Mouse (Mus musculus) limb, embryonic 13.5 days (tissue): ENCODE data around the gene Ppa1. TPM values are rescaled to one million over a fixed set of nuclear protein-coding genes. Genes with fewer than 3 reads are reported as not detected.
"Not testable (repeated sequence)": the region's sequence is repeated elsewhere in the genome, so short reads cannot be mapped to it uniquely, and the experiment has no call there.

Experiments used
- ATAC-seq: fragments of 200-750 bp; cut with Nextera tagmentation; 2 replicates; pipeline ENCODE4 v1.8.0; 2017; ENCODE audit warnings: low read depth, moderate number of reproducible peaks, moderate TSS enrichment; ENCODE audit not compliant: low FRiP score
- H3K27ac ChIP-seq: fragments of 300-500 bp; sonication (generic); 2 replicates; pipeline ENCODE4 v1.5.1; 2015; ENCODE audit warnings: inconsistent platforms, mild to moderate bottlenecking, moderate library complexity
- H3K27me3 ChIP-seq: fragments of 300-500 bp; sonication (generic); 2 replicates; pipeline ENCODE4 v1.6.1; 2015; ENCODE audit warnings: mild to moderate bottlenecking, inconsistent platforms
- H3K36me3 ChIP-seq: fragments of 300-500 bp; sonication (generic); 2 replicates; pipeline ENCODE4 v1.6.1; 2015; ENCODE audit warnings: inconsistent platforms, mild to moderate bottlenecking, moderate library complexity
- H3K4me1 ChIP-seq: fragments of 300-500 bp; sonication (generic); 2 replicates; pipeline ENCODE4 v1.6.1; 2015; ENCODE audit warnings: inconsistent platforms
- H3K4me2 ChIP-seq: fragments of 300-500 bp; sonication (generic); replicated peaks from 2 replicates; pipeline ENCODE4 v1.6.1; 2015; ENCODE audit warnings: inconsistent platforms, mild to moderate bottlenecking, moderate library complexity
- H3K4me3 ChIP-seq: fragments of 300-500 bp; sonication (generic); 2 replicates; pipeline ENCODE4 v1.5.1; 2015; ENCODE audit warnings: moderate library complexity, mild to moderate bottlenecking, inconsistent platforms
- H3K9ac ChIP-seq: fragments of 300-500 bp; sonication (generic); 2 replicates; pipeline ENCODE4 v1.6.1; 2015; ENCODE audit warnings: mild to moderate bottlenecking, inconsistent platforms
- H3K9me3 ChIP-seq: fragments of 300-500 bp; sonication (generic); 2 replicates; pipeline ENCODE4 v1.6.1; 2016; ENCODE audit warnings: inconsistent platforms
- WGBS: fragments of 180-500 bp; shearing (Covaris S2); methylation state at CpG from one replicate; pipeline ENCODE4 v1.1.7; 2015; 5-methylcytosine and 5-hydroxymethylcytosine counted together
- polyA plus RNA-seq: library from polyadenylated mRNA; unstranded; fragments of >200 nt; fragmentation: Nextera tagmentation; extraction: Ambion mirVana; gene quantifications from 2 replicates; pipeline ENCODE4 v1.2.1, GENCODE M21; 2015

The Ppa1 gene
- polyA plus RNA-seq = 208 and 209 TPM in 2 replicates

- no peaks in the 10 kb centered on the region for H3K9me3 ChIP-seq
- H3K4me1 ChIP-seq = peaks cover 21% of the 10 kb centered on the region
- H3K27me3 ChIP-seq = no peaks in the 10 kb centered on the region
- H3K4me3 ChIP-seq = peak within 1 kb of the TSS; percentile 86
- peak within 1 kb of the TSS; percentile 87 for H3K9ac ChIP-seq
- H3K36me3 ChIP-seq = peaks cover 7% of the 10 kb centered on the region
- H3K27ac ChIP-seq = peak within 1 kb of the TSS; percentile 65
- H3K4me2 ChIP-seq = peak within 1 kb of the TSS; percentile 94
- ATAC-seq = peak; percentile 97
- WGBS = 4% methylated on average over 41 of the region's 50 CpGs
Observed at GRCm38 (mm10) chr10:61647790-61648736, at the start of gene Ppa1. TSS of gene Ppa1 (plus strand) at chr10:61648552.

DNA sequence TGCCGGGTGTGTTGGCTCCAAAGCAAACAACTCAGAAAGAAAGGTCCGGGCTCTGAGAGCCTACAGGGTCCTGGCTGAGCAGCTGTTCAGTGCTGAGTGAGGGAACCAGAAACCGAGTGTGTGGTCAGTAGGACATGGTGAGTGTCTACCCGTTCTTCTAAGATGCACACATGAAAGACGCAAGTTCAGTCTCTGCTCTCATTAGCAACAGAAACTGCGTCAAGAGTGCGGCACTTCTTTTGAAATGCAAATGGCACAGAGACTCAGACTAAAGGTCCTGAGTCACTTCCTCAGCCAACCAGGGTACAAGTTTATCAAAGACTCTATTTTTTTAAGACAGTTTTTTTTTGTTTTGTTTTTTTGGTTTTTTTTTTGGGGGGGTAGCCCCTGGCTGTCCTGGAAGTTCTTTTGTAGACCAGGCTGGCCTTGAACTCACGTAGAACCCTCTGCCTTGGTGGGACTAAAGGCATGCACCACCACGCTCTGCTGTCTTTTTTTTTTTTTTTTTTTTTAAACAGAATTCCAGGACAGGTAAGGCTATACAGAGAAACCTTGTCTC, 48.7 kb upstream of the Ppa1 start:
- no peaks in the 10 kb centered on the region for H3K36me3 ChIP-seq
- H3K9me3 ChIP-seq = 0 out of 2 replicates have a peak, but pooled peaks cover 5% of the 10 kb centered on the region
- H3K27ac ChIP-seq = no peak overlapping the region
- H3K4me3 ChIP-seq = no peak overlapping the region
- WGBS = 66% methylated on average over 9 of the region's 9 CpGs
- H3K9ac ChIP-seq = no peak overlapping the region
- peaks cover 14% of the 10 kb centered on the region for H3K4me1 ChIP-seq
- H3K4me2 ChIP-seq = no peak overlapping the region
- H3K27me3 ChIP-seq = peaks cover 42% of the 10 kb centered on the region
- no peak for ATAC-seq

DNA sequence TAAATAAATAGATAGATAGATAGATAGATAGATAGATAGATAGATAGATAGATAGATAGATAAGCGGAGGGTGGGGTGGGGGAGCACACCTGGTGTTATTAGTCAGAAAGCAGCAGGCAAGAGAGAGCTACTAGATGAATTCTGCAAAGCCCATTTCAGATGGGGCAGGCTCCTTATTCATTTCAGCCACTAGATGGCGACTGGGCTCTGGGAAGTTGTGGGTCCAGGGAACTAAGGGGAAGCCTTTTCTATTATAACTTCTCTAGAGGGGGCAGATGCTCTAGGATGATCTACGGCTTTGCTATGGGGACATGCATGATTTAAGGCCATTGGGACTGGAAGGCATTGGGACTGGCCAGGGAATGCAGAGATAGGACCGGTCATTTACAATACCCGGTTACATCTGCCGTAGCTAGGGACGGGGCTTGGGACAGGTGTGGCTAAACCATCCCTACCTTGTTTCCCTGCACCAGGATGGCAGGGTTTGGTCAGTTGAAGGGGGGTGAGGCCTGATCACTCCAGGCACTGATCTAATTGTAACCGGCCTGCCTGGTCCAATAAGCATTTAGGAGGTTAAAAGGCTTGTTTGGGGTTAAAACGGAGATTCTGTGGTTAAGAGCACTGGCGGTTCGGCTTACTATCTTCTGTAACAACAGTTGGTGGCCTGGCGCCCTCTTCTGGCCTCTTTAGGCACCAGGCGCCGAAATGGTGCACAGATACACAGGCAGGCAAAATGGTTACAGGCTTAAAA, 45.9 kb upstream of the Ppa1 start:
- 17% methylated on average over 14 of the region's 14 CpGs for WGBS
- ATAC-seq = peak; percentile 45; the same call in 1 of the 2 replicates
- Histone ChIP-seq H3K27me3 (peaks cover 21% of the 10 kb centered on the region), H3K4me1 (peaks cover 6% of the 10 kb centered on the region; the same call in 1 of the 2 replicates), H3K4me3 (no peak overlapping the region), H3K4me2 (peak overlapping the region; percentile 36; the same call in 1 of the 2 replicates), H3K9ac (no peak overlapping the region), H3K9me3 (0 out of 2 replicates have a peak, but pooled peaks cover 5% of the 10 kb centered on the region), H3K27ac (no peak overlapping the region), H3K36me3 (no peaks in the 10 kb centered on the region)

- 65% methylated on average over 10 of the region's 10 CpGs for WGBS
- no peak for ATAC-seq
- no peak overlapping the region for H3K9ac ChIP-seq
- H3K36me3 ChIP-seq = no peaks in the 10 kb centered on the region
- H3K4me1 ChIP-seq = no peaks in the 10 kb centered on the region
- no peak overlapping the region for H3K27ac ChIP-seq
- H3K9me3 ChIP-seq = 0 out of 2 replicates have a peak, but pooled peaks cover 5% of the 10 kb centered on the region
- H3K4me2 ChIP-seq = no peak overlapping the region
- H3K27me3 ChIP-seq = peaks cover 11% of the 10 kb centered on the region
- H3K4me3 ChIP-seq = no peak overlapping the region
Observed at GRCm38 (mm10) chr10:61604376-61605065, 43.8 kb upstream of the Ppa1 start.

- not testable (repeated sequence) for H3K4me1 ChIP-seq, H3K27ac ChIP-seq, ATAC-seq, H3K36me3 ChIP-seq, H3K4me3 ChIP-seq, H3K9ac ChIP-seq, H3K4me2 ChIP-seq, H3K9me3 ChIP-seq
- 73% methylated on average over 11 of the region's 11 CpGs for WGBS
- H3K27me3 ChIP-seq = peaks cover 11% of the 10 kb centered on the region
Observed at GRCm38 (mm10) chr10:61605381-61605780, 43.0 kb upstream of the Ppa1 start.

GRCm38 (mm10) chr10:61605851-61606250, 42.5 kb upstream of the Ppa1 start:
- H3K36me3 ChIP-seq = no peaks in the 10 kb centered on the region
- peaks cover 4% of the 10 kb centered on the region for H3K4me1 ChIP-seq
- no peak for ATAC-seq
- H3K27ac ChIP-seq = no peak overlapping the region
- peaks cover 11% of the 10 kb centered on the region for H3K27me3 ChIP-seq
- 17% methylated on average over 8 of the region's 8 CpGs for WGBS
- H3K4me3 ChIP-seq = no peak overlapping the region
- H3K9me3 ChIP-seq = 0 out of 2 replicates have a peak, but pooled peaks cover 2% of the 10 kb centered on the region
- no peak overlapping the region for H3K9ac ChIP-seq
- no peak overlapping the region for H3K4me2 ChIP-seq

DNA sequence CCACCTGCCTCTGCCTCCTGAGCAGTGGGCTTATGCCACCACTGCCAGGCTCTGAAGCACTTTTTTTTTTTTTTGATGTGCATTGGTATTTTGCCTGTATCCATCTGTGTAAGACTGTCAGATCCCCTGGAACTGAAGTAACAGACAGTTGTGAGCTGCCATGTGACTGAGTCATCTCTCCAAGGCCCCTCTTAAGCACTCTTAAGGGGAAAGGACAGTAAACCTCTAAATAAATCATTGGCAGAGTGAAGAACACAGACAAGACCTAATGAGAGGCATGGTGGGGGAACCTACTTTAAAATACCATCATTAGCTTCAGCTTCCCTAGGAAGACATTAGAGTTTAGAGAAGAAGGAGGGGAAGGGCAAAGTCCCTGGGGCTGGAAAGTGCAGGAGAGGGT, 40.1 kb upstream of the Ppa1 start:
- Histone ChIP-seq H3K9ac (no peak overlapping the region), H3K36me3 (no peaks in the 10 kb centered on the region), H3K9me3 (no peaks in the 10 kb centered on the region), H3K27ac (no peak overlapping the region), H3K27me3 (peaks cover 11% of the 10 kb centered on the region), H3K4me1 (peaks cover 5% of the 10 kb centered on the region), H3K4me2 (no peak overlapping the region), H3K4me3 (no peak overlapping the region)
- ATAC-seq = no peak

GRCm38 (mm10) chr10:61610650-61611235, 37.6 kb upstream of the Ppa1 start:
- Histone ChIP-seq H3K4me2 (no peak overlapping the region), H3K9ac (no peak overlapping the region), H3K27ac (no peak overlapping the region), H3K4me3 (no peak overlapping the region), H3K27me3 (no peaks in the 10 kb centered on the region), H3K9me3 (no peaks in the 10 kb centered on the region), H3K36me3 (no peaks in the 10 kb centered on the region), H3K4me1 (peaks cover 5% of the 10 kb centered on the region)
- WGBS = 29% methylated on average over 8 of the region's 8 CpGs
- peak; percentile 82 for ATAC-seq

- Histone ChIP-seq H3K4me3 (no peak overlapping the region), H3K36me3 (no peaks in the 10 kb centered on the region), H3K27me3 (no peaks in the 10 kb centered on the region), H3K9ac (no peak overlapping the region), H3K4me1 (peaks cover 5% of the 10 kb centered on the region), H3K27ac (no peak overlapping the region), H3K4me2 (no peak overlapping the region), H3K9me3 (0 out of 2 replicates have a peak, but pooled peaks cover 2% of the 10 kb centered on the region)
- 93% methylated on average over 7 of the region's 7 CpGs for WGBS
- ATAC-seq = no peak
Observed at GRCm38 (mm10) chr10:61614311-61614710, 34.0 kb upstream of the Ppa1 start.

DNA sequence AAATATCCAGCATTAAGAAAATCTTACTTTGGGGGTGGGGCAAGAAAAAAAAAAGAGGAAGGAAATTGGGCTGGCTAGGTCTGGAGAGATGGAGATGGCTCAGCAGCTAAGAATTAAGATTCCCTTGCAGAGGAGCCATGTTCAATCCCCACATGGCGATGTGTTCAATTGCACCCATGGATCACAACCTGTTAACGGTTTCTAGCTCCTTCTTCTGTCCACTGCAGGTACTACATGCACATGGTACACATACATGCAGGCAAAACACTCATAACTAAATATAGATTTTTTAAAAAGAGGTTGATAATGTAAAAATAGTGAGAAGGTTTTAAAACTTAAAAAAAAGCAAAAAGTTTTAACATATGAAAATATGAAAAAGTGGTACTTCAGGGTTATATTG, 29.8 kb upstream of the Ppa1 start:
- Histone ChIP-seq H3K9ac (no peak overlapping the region), H3K4me3 (no peak overlapping the region), H3K4me2 (no peak overlapping the region), H3K9me3 (0 out of 2 replicates have a peak, but pooled peaks cover 2% of the 10 kb centered on the region), H3K27me3 (peaks cover 6% of the 10 kb centered on the region; the same call in 1 of the 2 replicates), H3K4me1 (no peaks in the 10 kb centered on the region), H3K27ac (no peak overlapping the region), H3K36me3 (no peaks in the 10 kb centered on the region)
- 84% methylated on average over 2 of the region's 2 CpGs for WGBS
- ATAC-seq = no peak

DNA sequence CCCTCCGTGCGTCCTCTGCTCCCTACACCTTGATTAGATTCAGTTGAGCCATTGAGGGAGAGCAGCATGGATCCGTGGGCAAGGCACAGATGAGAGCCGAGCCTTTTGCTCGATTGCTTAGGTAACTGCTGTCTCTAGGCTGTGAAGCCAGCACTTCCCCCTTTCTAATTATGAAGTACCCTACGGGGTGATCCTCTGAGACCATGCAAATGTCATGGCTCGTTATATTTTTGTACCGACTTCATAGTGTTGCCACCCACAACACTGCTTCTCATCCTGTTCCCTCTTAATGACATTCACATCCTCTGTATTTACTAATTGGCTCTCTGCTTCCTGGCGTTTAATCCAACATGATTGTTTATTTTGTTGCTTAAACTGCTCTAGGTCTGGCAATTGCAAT, 26.7 kb upstream of the Ppa1 start:
- WGBS = 29% methylated on average over 9 of the region's 9 CpGs
- Histone ChIP-seq H3K4me3 (no peak overlapping the region), H3K4me1 (peaks cover 11% of the 10 kb centered on the region), H3K27ac (no peak overlapping the region), H3K27me3 (peaks cover 35% of the 10 kb centered on the region), H3K9me3 (0 out of 2 replicates have a peak, but pooled peaks cover 2% of the 10 kb centered on the region), H3K9ac (no peak overlapping the region), H3K36me3 (no peaks in the 10 kb centered on the region), H3K4me2 (no peak overlapping the region)
- ATAC-seq = no peak
